Mouse (Mus musculus) intestine, embryonic 15.5 days (tissue): ENCODE data around the gene F2rl1. TPM values are rescaled to one million over a fixed set of nuclear protein-coding genes. Genes with fewer than 3 reads are reported as not detected.
"Not testable (repeated sequence)": the region's sequence is repeated elsewhere in the genome, so short reads cannot be mapped to it uniquely, and the experiment has no call there.

ENCODE experiments used
- ATAC-seq: fragments of 200-750 bp; cut with Nextera tagmentation; 2 replicates; pipeline ENCODE4 v1.8.0; 2017; ENCODE audit warnings: moderate TSS enrichment, moderate library complexity
- H3K27ac ChIP-seq: fragments of 300-500 bp; sonication (generic); 2 replicates; pipeline ENCODE4 v1.5.1; 2015; ENCODE audit warnings: mild to moderate bottlenecking, inconsistent platforms
- H3K27me3 ChIP-seq: fragments of 300-500 bp; sonication (generic); replicated peaks from 2 replicates; pipeline ENCODE4 v1.6.1; 2015; ENCODE audit warnings: inconsistent platforms
- H3K36me3 ChIP-seq: fragments of 300-500 bp; sonication (generic); 2 replicates; pipeline ENCODE4 v1.6.1; 2015; ENCODE audit warnings: inconsistent platforms
- H3K4me1 ChIP-seq: fragments of 300-500 bp; sonication (generic); replicated peaks from 2 replicates; pipeline ENCODE4 v1.6.1; 2015; ENCODE audit warnings: inconsistent platforms
- H3K4me2 ChIP-seq: fragments of 300-500 bp; sonication (generic); replicated peaks from 2 replicates; pipeline ENCODE4 v1.6.1; 2015; ENCODE audit warnings: mild to moderate bottlenecking, inconsistent platforms
- H3K4me3 ChIP-seq: fragments of 300-500 bp; sonication (generic); replicated peaks from 2 replicates; pipeline ENCODE4 v1.5.1; 2015; ENCODE audit warnings: inconsistent platforms
- H3K9ac ChIP-seq: fragments of 300-500 bp; sonication (generic); 2 replicates; pipeline ENCODE4 v1.6.1; 2015; ENCODE audit warnings: inconsistent platforms
- H3K9me3 ChIP-seq: fragments of 300-500 bp; sonication (generic); 2 replicates; pipeline ENCODE4 v1.6.1; 2016; ENCODE audit warnings: inconsistent platforms
- WGBS: fragments of 180-500 bp; shearing (Covaris S2); methylation state at CpG from one replicate; pipeline ENCODE4 v1.1.7; 2015; 5-methylcytosine and 5-hydroxymethylcytosine counted together
- polyA plus RNA-seq: library from polyadenylated mRNA; unstranded; fragments of >200 nt; fragmentation: Nextera tagmentation; extraction: Ambion mirVana; gene quantifications from 2 replicates; pipeline ENCODE4 v1.2.1, GENCODE M21; 2015

Gene F2rl1
- polyA plus RNA-seq, 1 experiment from 2014 or later = 15.5 TPM

DNA sequence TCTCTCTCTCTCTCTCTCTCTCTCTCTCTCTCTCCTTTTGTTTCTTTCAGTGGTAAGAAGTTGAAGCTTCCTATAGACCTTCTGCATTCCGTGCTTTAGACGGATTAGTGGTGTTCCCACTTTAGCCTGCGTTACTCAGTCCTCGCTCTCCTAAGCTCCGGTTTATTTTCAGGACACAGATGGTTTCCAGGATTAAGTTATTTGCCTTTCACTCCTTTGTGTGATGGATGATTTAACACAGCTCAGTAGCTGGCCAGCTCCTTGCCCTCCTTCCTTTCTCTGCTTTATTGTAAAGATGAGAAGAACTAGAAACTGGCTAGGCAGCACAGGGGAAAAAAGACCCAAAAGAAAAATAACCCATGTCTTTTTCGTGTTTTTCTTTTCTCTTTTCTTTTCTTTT lies 23.8 kb upstream of the F2rl1 start:
- Histone ChIP-seq H3K36me3 (no peaks in the 10 kb centered on the region), H3K27me3 (no peaks in the 10 kb centered on the region), H3K4me1 (peaks cover 13% of the 10 kb centered on the region), H3K27ac (peak overlapping the region; percentile 67; the same call in 1 of the 2 replicates), H3K9me3 (no peaks in the 10 kb centered on the region), H3K4me3 (peak overlapping the region; percentile 19; the same call in 1 of the 2 replicates), H3K9ac (no peak overlapping the region), H3K4me2 (peak overlapping the region; percentile 61)
- 13% methylated on average over 6 of the region's 6 CpGs for WGBS
- no peak for ATAC-seq

DNA sequence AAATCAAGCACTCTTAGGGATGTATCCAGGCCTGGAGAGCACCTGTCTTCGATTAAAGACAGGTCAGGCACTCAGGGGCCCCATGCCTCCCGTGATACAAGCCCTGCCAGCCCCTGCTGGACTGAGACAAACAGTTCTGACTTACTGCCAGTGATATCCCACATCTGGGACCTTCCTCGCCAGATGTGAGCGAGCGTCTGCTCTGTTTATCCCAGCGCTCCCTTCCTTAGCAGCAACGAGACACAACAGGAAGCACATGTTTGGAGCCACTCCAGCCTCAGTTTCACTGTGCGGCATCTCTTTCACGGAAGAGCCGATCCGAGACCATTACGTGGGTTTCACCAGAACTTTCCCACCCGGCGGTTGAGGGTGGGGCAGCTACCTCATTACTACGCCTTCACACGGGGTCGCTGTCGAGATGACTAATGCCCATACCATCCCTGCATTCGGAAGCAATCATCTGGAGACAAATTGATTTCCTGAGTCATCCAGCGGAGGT lies 23.3 kb upstream of the F2rl1 start:
- 23% methylated on average over 20 of the region's 20 CpGs for WGBS
- no peaks in the 10 kb centered on the region for H3K27me3 ChIP-seq
- peak overlapping the region; percentile 19; the same call in 1 of the 2 replicates for H3K4me3 ChIP-seq
- ATAC-seq = peak; percentile 74
- no peaks in the 10 kb centered on the region for H3K36me3 ChIP-seq
- no peak overlapping the region for H3K9ac ChIP-seq
- peak overlapping the region; percentile 61 for H3K4me2 ChIP-seq
- H3K27ac ChIP-seq = peak overlapping the region; percentile 67
- no peaks in the 10 kb centered on the region for H3K9me3 ChIP-seq
- peaks cover 13% of the 10 kb centered on the region for H3K4me1 ChIP-seq

- 44% methylated on average over 12 of the region's 12 CpGs for WGBS
Measured at GRCm38 (mm10) chr13:95547090-95547611, 22.1 kb upstream of the F2rl1 start.

DNA sequence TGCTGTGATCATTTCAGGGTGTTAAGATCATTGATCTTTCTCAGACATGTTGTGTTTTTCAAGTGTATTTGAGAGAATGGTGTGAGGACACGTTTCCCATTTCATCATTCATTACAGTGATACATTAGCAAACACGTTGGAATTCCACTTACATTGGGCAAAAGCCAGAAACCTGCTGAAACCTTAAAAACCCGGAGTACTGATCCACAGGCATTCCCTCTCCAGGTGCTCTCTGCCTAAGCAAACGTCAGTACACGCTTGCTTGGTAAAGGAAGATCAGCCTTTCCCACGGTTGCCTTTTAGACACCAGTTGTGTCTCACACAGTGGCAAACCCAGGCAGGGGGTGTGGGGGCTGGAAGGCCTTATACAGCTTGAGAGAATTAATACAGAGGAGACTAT lies 21.2 kb upstream of the F2rl1 start:
- ATAC-seq = no peak
- Histone ChIP-seq H3K9me3 (no peaks in the 10 kb centered on the region), H3K36me3 (no peaks in the 10 kb centered on the region), H3K4me2 (no peak overlapping the region), H3K27ac (peak overlapping the region; percentile 40; the same call in 1 of the 2 replicates), H3K27me3 (no peaks in the 10 kb centered on the region), H3K9ac (no peak overlapping the region), H3K4me3 (no peak overlapping the region), H3K4me1 (peaks cover 13% of the 10 kb centered on the region)
- WGBS = 50% methylated on average over 6 of the region's 6 CpGs

More at GRCm38 (mm10) chr13:95547090-95547611, 22.1 kb upstream of the F2rl1 start:
- Histone ChIP-seq H3K27me3 (no peaks in the 10 kb centered on the region), H3K9ac (no peak overlapping the region), H3K4me2 (no peak overlapping the region), H3K4me1 (peaks cover 13% of the 10 kb centered on the region), H3K4me3 (no peak overlapping the region), H3K9me3 (no peaks in the 10 kb centered on the region), H3K36me3 (no peaks in the 10 kb centered on the region), H3K27ac (no peak overlapping the region)
- no peak for ATAC-seq

DNA sequence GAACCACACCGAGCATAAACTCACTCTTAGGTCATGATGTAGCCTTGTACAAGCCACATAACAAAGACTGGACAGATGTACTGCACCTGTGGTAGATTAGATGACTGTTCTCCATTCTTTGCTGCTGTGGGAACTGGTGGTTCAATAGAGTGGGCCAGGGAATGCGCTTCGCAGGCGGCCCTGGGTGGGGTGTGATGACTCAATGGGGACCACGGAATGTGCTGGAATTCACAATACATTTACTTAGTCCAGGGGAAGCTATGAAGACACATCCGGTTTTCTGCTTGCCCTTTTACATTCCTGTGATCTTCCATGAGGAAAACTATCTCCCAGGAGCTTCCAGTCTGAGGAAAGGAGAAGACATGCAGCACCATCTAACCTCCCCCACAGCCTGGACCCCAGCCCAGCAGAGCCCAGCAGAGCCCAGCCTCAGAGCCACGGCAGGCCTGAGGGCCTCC lies 20.7 kb upstream of the F2rl1 start:
- 70% methylated on average over 7 of the region's 7 CpGs for WGBS
- H3K4me1 ChIP-seq = peaks cover 13% of the 10 kb centered on the region
- no peak overlapping the region for H3K4me2 ChIP-seq
- H3K27me3 ChIP-seq = no peaks in the 10 kb centered on the region
- ATAC-seq = 0 out of 2 replicates have a peak, but pooled peaks have one; percentile 37
- peak overlapping the region; percentile 40; the same call in 1 of the 2 replicates for H3K27ac ChIP-seq
- H3K36me3 ChIP-seq = no peaks in the 10 kb centered on the region
- H3K9me3 ChIP-seq = no peaks in the 10 kb centered on the region
- H3K4me3 ChIP-seq = no peak overlapping the region
- no peak overlapping the region for H3K9ac ChIP-seq

- Histone ChIP-seq H3K27me3 (no peaks in the 10 kb centered on the region), H3K36me3 (no peaks in the 10 kb centered on the region), H3K9me3 (no peaks in the 10 kb centered on the region), H3K4me1 (peaks cover 11% of the 10 kb centered on the region), H3K27ac (no peak overlapping the region), H3K9ac (no peak overlapping the region), H3K4me3 (no peak overlapping the region), H3K4me2 (no peak overlapping the region)
- ATAC-seq = no peak
- WGBS = 72% methylated on average over 5 of the region's 5 CpGs
Measured at GRCm38 (mm10) chr13:95538021-95538420, 13.0 kb upstream of the F2rl1 start.

GRCm38 (mm10) chr13:95536117-95536493 lies 11.1 kb upstream of the F2rl1 start:
- Histone ChIP-seq H3K4me3 (no peak overlapping the region), H3K9ac (no peak overlapping the region), H3K27me3 (no peaks in the 10 kb centered on the region), H3K4me2 (no peak overlapping the region), H3K9me3 (no peaks in the 10 kb centered on the region), H3K27ac (no peak overlapping the region), H3K36me3 (no peaks in the 10 kb centered on the region), H3K4me1 (peaks cover 13% of the 10 kb centered on the region)
- no peak for ATAC-seq
- WGBS = 34% methylated on average over 5 of the region's 5 CpGs

GRCm38 (mm10) chr13:95535461-95536116 lies 10.6 kb upstream of the F2rl1 start:
- no peak overlapping the region for H3K9ac ChIP-seq
- WGBS = 14% methylated on average over 11 of the region's 11 CpGs
- no peak for ATAC-seq
- peaks cover 16% of the 10 kb centered on the region for H3K4me1 ChIP-seq
- 0 out of 2 replicates have a peak overlapping the region, but pooled peaks have one; percentile 22 for H3K4me2 ChIP-seq
- H3K36me3 ChIP-seq = no peaks in the 10 kb centered on the region
- no peak overlapping the region for H3K4me3 ChIP-seq
- no peaks in the 10 kb centered on the region for H3K27me3 ChIP-seq
- no peak overlapping the region for H3K27ac ChIP-seq
- no peaks in the 10 kb centered on the region for H3K9me3 ChIP-seq

GRCm38 (mm10) chr13:95535026-95535425 lies 10.0 kb upstream of the F2rl1 start:
- Histone ChIP-seq H3K4me2 (0 out of 2 replicates have a peak overlapping the region, but pooled peaks have one; percentile 22), H3K27ac (no peak overlapping the region), H3K9ac (no peak overlapping the region), H3K4me3 (no peak overlapping the region), H3K27me3 (no peaks in the 10 kb centered on the region), H3K36me3 (no peaks in the 10 kb centered on the region), H3K9me3 (no peaks in the 10 kb centered on the region), H3K4me1 (peaks cover 16% of the 10 kb centered on the region)
- WGBS = 28% methylated on average over 6 of the region's 6 CpGs
- no peak for ATAC-seq

- WGBS = 6% methylated on average over 5 of the region's 5 CpGs
- H3K27ac ChIP-seq = 0 out of 2 replicates have a peak overlapping the region, but pooled peaks have one; percentile 1
- H3K9ac ChIP-seq = no peak overlapping the region
- H3K4me3 ChIP-seq = no peak overlapping the region
- H3K9me3 ChIP-seq = no peaks in the 10 kb centered on the region
- peak overlapping the region; percentile 37 for H3K4me2 ChIP-seq
- H3K4me1 ChIP-seq = peaks cover 16% of the 10 kb centered on the region
- no peaks in the 10 kb centered on the region for H3K27me3 ChIP-seq
- no peaks in the 10 kb centered on the region for H3K36me3 ChIP-seq
- no peak; the same call in 1 of the 2 replicates for ATAC-seq
Measured at GRCm38 (mm10) chr13:95534131-95534561, 9.1 kb upstream of the F2rl1 start.

GRCm38 (mm10) chr13:95533640-95534039 lies 8.6 kb upstream of the F2rl1 start:
- Histone ChIP-seq H3K4me2 (no peak overlapping the region), H3K27me3 (no peaks in the 10 kb centered on the region), H3K9ac (no peak overlapping the region), H3K36me3 (no peaks in the 10 kb centered on the region), H3K27ac (0 out of 2 replicates have a peak overlapping the region, but pooled peaks have one; percentile 1), H3K9me3 (no peaks in the 10 kb centered on the region), H3K4me3 (no peak overlapping the region), H3K4me1 (peaks cover 16% of the 10 kb centered on the region)
- WGBS = 52% methylated on average over 8 of the region's 8 CpGs
- no peak for ATAC-seq

DNA sequence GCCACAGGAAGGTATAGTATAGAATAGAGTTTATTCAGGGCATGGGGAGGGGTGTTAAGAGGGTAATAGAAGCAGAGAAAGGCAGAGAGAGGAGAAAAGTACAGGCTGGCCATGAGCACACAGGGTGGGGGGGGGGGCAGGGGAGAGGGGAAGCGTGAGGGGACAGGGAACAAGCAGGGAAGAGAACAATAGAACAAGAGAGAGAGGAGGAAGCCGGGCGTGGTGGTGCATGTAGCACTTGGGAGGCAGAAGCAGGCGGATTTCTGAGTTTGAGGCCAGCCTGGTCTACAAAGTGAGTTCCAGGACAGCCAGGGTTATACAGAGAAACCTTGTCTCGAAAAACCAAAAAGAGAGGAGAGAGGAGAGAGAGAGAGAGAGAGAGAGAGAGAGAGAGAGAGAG lies 8.1 kb upstream of the F2rl1 start:
- not testable (repeated sequence) for H3K9me3 ChIP-seq, ATAC-seq, H3K36me3 ChIP-seq, H3K27me3 ChIP-seq, H3K4me2 ChIP-seq, H3K9ac ChIP-seq, H3K4me3 ChIP-seq, H3K27ac ChIP-seq
- 88% methylated on average over 5 of the region's 5 CpGs for WGBS
- peaks cover 16% of the 10 kb centered on the region for H3K4me1 ChIP-seq
